Mouse (Mus musculus): ENCODE data around the gene Arhgap8.

Arhgap8 gene

DNA sequence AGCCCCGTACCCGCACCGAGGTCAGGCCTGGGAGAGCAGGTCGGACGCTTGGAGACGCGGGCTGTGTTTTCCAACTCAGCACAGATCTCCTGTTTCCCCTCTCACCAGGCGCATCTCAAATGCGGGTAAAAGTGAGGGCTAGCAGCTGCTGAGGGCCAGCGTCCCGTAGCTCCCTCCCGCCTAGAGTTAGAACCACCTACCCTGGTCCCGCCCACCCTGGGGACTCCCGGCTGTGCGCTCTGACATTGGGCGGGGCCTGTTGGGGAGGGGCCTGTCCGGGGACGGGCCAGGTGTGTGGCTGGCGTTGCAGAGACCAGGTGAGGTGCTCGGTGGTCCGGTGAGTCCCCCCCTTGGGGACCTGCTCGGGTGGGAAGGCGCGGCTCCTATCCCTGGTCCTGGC, at the start of gene Arhgap8:
Gene Arhgap8, plus strand, starts transcription at position 262 of the 400 bp plus-strand sequence.
- DNase-seq (ENCODE audit: extremely low read depth, insufficient read length, low spot score) = no peak

DNA sequence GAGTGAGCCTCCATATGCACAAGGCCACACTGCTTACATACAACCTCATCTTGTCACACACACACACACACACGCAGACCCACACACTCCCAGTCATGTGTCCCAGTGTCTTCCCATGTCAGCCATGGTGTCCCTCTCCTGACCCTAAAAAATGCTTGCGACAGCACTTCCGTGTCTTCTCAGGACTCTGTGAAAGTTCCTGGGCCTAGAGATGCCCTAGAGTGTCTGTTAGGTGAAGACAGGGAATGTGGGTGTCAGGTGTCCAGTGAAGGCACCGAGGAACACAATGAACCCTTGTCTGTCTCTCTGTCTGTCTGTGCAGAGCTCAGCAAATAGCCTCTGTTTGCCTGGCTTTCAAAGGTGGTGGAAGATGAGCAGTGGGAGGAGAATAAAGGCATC, 49.2 kb upstream of the Arhgap8 start:
- DNase-seq (ENCODE audit: extremely low read depth, insufficient read length, low spot score) = no peak

DNA sequence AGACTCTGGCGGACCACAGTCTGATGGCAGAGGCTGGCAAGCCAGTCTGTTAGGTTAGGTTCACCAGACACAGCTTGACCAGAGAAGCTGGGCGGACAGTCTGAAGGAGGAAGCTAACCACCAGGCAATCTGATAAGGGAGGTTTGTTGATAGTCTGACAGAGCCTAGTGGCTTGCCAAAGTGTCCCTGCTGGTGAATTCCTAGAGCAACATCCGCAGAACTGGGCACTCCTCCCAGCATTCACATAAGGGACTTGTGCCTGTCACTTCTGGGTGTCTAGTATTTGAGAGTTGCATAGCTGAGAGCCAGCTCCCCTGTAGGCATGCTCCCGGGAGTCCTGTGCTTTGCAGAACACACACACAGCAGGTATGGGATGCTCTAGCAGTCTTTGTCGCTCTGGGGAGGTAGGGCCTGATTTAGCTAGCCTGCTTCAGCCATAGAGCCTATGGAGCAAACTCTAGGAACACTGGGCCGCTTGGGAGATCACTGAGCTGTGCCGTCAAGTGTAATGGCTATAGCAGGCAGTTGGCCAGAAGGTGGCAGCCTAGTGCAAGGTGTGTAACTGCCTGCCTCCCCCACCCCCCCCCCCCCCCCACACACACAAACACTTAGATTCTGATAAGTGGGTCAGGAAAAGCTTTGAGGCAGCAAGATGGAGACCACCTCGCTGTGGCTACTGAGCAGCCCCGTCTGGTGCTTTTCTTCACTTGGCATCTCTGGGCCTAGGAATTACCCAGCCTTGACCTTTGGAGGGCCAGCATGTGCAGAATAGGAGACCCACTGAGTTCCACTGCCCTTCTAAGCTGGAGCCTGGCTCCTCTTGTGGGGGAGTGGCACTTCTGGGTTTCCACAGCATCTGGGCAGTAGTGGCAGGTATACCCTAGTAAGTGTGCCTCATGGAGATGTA, 48.2 kb upstream of the Arhgap8 start:
- DNase-seq (ENCODE audit: extremely low read depth, insufficient read length, low spot score) = no peak

- no peak for DNase-seq (ENCODE audit: extremely low read depth, insufficient read length, low spot score)
Measured at GRCm38 (mm10) chr15:84672308-84672615, 47.6 kb upstream of the Arhgap8 start.

GRCm38 (mm10) chr15:84672616-84673015, 47.2 kb upstream of the Arhgap8 start:
- no peak for DNase-seq (ENCODE audit: extremely low read depth, insufficient read length, low spot score)

GRCm38 (mm10) chr15:84674329-84675067, 45.4 kb upstream of the Arhgap8 start:
- DNase-seq (ENCODE audit: extremely low read depth, insufficient read length, low spot score) = no peak

GRCm38 (mm10) chr15:84675317-84675716, 44.5 kb upstream of the Arhgap8 start:
- DNase-seq (ENCODE audit: extremely low read depth, insufficient read length, low spot score) = no peak

- DNase-seq (ENCODE audit: extremely low read depth, insufficient read length, low spot score) = no peak
Measured at GRCm38 (mm10) chr15:84677943-84678342, 41.9 kb upstream of the Arhgap8 start.

DNA sequence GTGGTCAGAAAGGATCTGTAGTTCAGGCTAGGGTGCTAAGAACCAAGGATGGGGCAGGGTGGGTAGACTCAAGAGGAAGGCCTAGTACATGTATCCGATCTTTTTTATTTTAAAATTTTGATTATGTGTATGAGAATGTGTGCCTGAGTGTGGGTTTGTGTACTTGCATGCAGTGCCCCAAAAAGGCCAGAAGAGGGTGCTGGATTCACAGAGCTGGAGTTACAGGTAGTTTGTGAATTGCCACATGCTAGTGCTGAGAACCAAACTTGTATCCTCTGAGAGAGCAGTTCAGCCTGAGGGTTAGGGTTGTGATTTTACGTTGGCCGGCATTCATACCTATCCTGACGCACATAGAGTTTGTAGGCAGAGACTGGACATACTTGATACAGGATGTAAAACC, 40.8 kb upstream of the Arhgap8 start:
- no peak for DNase-seq (ENCODE audit: extremely low read depth, insufficient read length, low spot score)

DNA sequence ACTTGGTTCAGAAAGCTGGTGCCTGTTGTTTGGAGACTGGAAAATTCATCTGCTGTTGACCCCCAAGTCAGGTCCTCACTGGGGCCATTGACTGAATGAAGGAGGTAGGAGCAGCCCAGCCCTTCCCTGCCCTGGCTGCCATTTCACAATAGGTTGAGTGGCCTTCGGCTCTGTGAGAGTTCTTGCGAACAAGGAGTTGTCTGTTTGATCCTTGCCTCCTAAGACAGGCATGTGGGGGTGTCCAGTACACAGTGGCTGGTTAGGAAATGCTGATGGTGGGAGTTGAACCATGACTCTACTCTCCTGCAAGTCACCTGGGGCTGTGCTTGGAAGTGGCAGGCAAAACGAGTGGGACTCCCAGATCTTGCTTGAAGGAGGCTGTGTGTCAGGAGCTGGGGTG, 40.1 kb upstream of the Arhgap8 start:
- DNase-seq (ENCODE audit: extremely low read depth, insufficient read length, low spot score) = no peak

- no peak for DNase-seq (ENCODE audit: extremely low read depth, insufficient read length, low spot score)
Measured at GRCm38 (mm10) chr15:84680545-84681454, 39.1 kb upstream of the Arhgap8 start.

GRCm38 (mm10) chr15:84681455-84682193, 38.2 kb upstream of the Arhgap8 start:
- no peak for DNase-seq (ENCODE audit: extremely low read depth, insufficient read length, low spot score)

DNA sequence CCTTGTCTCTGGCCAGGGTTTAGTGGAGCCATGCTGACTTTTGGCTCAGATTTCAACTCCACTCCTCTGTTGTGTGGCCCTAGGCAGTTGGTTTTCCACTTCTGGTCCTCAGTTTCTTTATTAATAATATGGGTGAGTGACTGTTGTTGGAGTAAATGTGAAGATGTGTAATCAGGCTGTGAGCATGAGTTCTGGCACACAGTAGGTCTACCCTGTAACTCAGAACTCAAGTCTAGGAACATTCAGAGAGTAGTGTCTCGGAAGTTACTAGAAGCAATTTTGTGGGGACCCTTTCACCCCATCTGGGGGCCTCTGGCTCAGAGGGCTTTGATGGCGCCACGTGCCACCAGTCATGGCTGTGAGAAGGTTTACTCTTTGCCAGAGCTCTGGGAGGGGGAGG, 37.6 kb upstream of the Arhgap8 start:
- no peak for DNase-seq (ENCODE audit: extremely low read depth, insufficient read length, low spot score)

DNA sequence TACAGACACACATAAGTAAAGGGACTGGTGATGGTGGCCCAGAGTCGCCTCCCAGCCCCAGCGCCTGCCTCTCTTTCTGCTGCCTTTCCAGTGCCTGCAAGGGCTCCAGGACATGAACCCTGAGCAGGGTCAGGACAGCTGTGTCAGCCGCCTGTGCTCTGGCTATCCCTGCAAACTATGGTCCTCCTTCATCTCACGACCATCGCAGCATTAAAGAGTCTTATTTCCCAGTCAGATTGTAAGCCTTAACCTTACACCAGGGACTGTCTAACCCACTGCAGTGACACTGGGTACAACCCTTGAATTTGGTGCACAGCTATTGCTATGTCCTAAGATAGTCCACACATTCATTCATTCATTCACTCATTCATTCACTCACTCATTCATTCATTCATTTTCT, 37.0 kb upstream of the Arhgap8 start:
- DNase-seq (ENCODE audit: extremely low read depth, insufficient read length, low spot score) = no peak

GRCm38 (mm10) chr15:84684520-84684919, 35.3 kb upstream of the Arhgap8 start:
- DNase-seq (ENCODE audit: extremely low read depth, insufficient read length, low spot score) = no peak

GRCm38 (mm10) chr15:84685417-84685816, 34.4 kb upstream of the Arhgap8 start:
- DNase-seq (ENCODE audit: extremely low read depth, insufficient read length, low spot score) = no peak

GRCm38 (mm10) chr15:84687904-84688303, 31.9 kb upstream of the Arhgap8 start:
- DNase-seq (ENCODE audit: extremely low read depth, insufficient read length, low spot score) = no peak

- DNase-seq (ENCODE audit: extremely low read depth, insufficient read length, low spot score) = no peak
Measured at GRCm38 (mm10) chr15:84689356-84689755, 30.5 kb upstream of the Arhgap8 start.

DNA sequence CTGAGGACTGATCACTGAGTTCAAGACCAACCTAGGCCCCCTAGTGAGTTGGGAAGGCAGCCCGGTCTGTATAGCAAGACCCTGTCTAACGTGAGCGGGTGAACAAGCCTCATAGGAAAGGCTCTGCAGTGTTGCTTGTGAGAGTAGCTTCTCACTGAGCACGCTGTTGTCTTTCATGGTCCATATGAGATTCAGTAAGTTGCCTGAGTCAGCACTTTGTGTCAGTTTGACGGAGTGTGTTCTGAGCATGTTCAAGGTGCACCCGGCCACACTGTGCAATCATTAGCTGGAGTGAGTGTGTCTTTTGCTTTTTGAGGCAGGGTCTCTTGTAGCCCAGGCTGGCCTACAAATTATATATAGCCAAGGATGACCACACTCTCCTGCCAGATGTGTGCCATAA, 28.3 kb upstream of the Arhgap8 start:
- DNase-seq (ENCODE audit: extremely low read depth, insufficient read length, low spot score) = no peak

DNA sequence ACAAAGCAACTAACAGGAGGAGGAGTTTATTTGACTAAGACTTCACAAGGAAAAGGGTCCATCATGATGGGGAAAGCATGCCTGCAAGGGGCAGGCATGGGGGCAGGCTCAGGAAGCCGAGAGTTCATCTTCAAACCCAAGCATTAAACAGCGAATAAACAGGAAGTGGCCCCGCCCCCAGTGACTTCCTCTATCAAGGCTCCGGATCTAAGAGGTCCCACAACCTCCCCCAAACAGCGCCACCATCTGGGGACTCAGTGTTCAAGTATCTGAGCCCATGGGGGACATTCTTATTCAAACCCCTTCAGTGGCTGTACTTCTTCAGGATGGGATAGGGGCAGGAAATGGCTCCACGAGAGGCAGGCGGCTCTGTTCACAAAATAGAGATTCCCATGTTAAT, 27.2 kb upstream of the Arhgap8 start:
- no peak for DNase-seq (ENCODE audit: extremely low read depth, insufficient read length, low spot score)
